Mouse (Mus musculus): Measurements from ENCODE around the gene Rap1gap. TPM values are rescaled to one million over a fixed set of nuclear protein-coding genes. Genes with fewer than 3 reads are reported as not detected.

Rap1gap gene
- polyA plus RNA-seq, 1 experiment from 2014 or later = 1.2 TPM

DNA sequence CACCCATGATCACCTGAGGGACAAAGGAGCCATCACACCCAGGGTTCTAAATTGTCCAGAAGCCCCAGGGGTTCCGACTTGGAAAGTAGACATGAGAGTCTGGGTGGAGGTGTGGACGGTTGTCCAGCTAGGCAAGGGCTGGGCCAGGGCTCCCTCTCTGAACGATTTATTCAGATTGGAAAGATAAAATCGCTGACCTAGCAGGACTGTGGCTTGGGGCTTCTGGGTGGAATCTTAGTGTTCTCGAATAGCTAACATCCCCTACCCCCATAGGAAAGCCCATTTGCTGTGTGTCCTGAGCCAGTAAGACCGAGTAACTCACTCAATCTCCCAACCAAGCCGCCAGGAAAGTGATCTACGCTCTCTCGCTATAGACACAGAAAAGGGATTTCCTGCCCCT is 85.2 kb downstream of the Rap1gap start:
- H3K27me3 ChIP-seq = peaks cover 18% of the 10 kb centered on the region; the same call in 1 of the 2 replicates
- 56% methylated on average over 9 of the region's 9 CpGs for WGBS (ENCODE audit: insufficient replicate concordance)
- no peaks in the 10 kb centered on the region for H3K36me3 ChIP-seq
- H3K27ac ChIP-seq = peak overlapping the region; percentile 100
- H3K9ac ChIP-seq = peak overlapping the region; percentile 80; the same call in 1 of the 2 replicates
- peaks cover 78% of the 10 kb centered on the region for H3K4me1 ChIP-seq (replicated peaks)
- no peak for ATAC-seq (ENCODE audit: low read depth)
- DNase-seq = no peak
- H3K9me3 ChIP-seq (replicated peaks) = no peaks in the 10 kb centered on the region
- H3K4me2 ChIP-seq = no peak overlapping the region
- H3K4me3 ChIP-seq (replicated peaks) = no peak overlapping the region

- H3K27ac ChIP-seq = peak overlapping the region; percentile 100
- WGBS (ENCODE audit: insufficient replicate concordance) = 72% methylated on average over 9 of the region's 9 CpGs
- H3K9ac ChIP-seq = peak overlapping the region; percentile 80; the same call in 1 of the 2 replicates
- peaks cover 20% of the 10 kb centered on the region for H3K27me3 ChIP-seq
- no peak overlapping the region for H3K4me2 ChIP-seq
- H3K4me1 ChIP-seq (replicated peaks) = peaks cover 78% of the 10 kb centered on the region
- H3K36me3 ChIP-seq = no peaks in the 10 kb centered on the region
- DNase-seq = no peak
- no peak overlapping the region for H3K4me3 ChIP-seq (replicated peaks)
- no peaks in the 10 kb centered on the region for H3K9me3 ChIP-seq (replicated peaks)
- ATAC-seq (ENCODE audit: low read depth) = no peak
Measured at GRCm38 (mm10) chr4:137750121-137750520, 85.6 kb downstream of the Rap1gap start.

DNA sequence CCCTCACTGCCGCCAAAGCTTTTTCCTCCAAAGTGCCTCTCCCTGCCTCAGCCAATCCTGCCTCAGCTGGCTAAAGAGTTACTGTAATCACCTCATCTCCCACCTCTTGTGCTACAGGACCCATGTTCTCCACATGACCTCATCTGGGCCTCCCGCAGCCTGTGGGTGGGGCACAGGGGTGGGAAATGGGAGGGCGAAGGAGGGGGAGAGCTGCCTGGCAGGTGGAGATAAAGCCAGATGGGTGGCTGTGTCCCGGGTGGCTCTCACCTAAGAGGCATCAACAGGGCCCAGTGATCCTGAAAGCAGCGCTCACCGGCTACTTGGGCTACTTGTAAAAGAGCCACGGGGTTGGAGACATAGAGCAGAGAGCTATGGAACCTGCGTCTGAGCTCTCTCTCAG is 86.8 kb downstream of the Rap1gap start:
- Histone ChIP-seq H3K4me3 (replicated peaks) (peak overlapping the region; percentile 51), H3K27me3 (peaks cover 22% of the 10 kb centered on the region), H3K9ac (peak overlapping the region; percentile 80), H3K4me2 (peak overlapping the region; percentile 63), H3K9me3 (replicated peaks) (no peaks in the 10 kb centered on the region), H3K36me3 (no peaks in the 10 kb centered on the region), H3K4me1 (replicated peaks) (peaks cover 78% of the 10 kb centered on the region), H3K27ac (peak overlapping the region; percentile 100)
- peak; percentile 94 for DNase-seq
- WGBS (ENCODE audit: insufficient replicate concordance) = 22% methylated on average over 8 of the region's 8 CpGs
- ATAC-seq (ENCODE audit: low read depth) = peak; percentile 96

DNA sequence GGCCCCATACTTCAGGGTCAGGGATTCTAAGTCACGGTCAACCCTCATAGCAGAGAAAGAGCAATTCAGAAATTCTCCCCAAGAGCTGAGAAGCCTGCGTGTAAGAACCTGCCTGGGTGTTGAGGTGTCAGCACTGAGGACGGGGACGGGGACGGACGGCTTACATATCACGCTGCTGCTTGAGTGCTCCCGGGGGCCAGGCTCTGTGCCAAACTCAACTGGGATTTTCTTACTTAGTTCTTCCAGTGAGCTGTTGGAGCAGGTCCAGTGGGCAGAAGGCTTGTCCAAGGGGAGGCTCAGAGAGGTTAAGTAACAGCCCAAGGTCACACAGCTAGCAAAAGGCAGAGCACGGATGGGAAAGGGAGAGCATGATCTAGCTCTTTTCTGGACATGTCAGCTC is 87.2 kb downstream of the Rap1gap start:
- Histone ChIP-seq H3K9me3 (replicated peaks) (no peaks in the 10 kb centered on the region), H3K27me3 (peaks cover 21% of the 10 kb centered on the region), H3K9ac (peak overlapping the region; percentile 80), H3K36me3 (no peaks in the 10 kb centered on the region), H3K4me3 (replicated peaks) (peak overlapping the region; percentile 51), H3K27ac (peak overlapping the region; percentile 100), H3K4me1 (replicated peaks) (peaks cover 77% of the 10 kb centered on the region), H3K4me2 (peak overlapping the region; percentile 63)
- 37% methylated on average over 9 of the region's 9 CpGs for WGBS (ENCODE audit: insufficient replicate concordance)
- DNase-seq = no peak
- peak; percentile 65 for ATAC-seq (ENCODE audit: low read depth)

GRCm38 (mm10) chr4:137752471-137752870 is 87.9 kb downstream of the Rap1gap start:
- Histone ChIP-seq H3K4me1 (replicated peaks) (peaks cover 69% of the 10 kb centered on the region), H3K4me2 (peak overlapping the region; percentile 63), H3K27me3 (peaks cover 18% of the 10 kb centered on the region), H3K4me3 (replicated peaks) (peak overlapping the region; percentile 51), H3K36me3 (no peaks in the 10 kb centered on the region), H3K9me3 (replicated peaks) (no peaks in the 10 kb centered on the region), H3K27ac (peak overlapping the region; percentile 100), H3K9ac (peak overlapping the region; percentile 80)
- DNase-seq (peak; percentile 64), ATAC-seq (ENCODE audit: low read depth) (peak; percentile 44)
- WGBS (ENCODE audit: insufficient replicate concordance) = 47% methylated on average over 15 of the region's 15 CpGs

DNA sequence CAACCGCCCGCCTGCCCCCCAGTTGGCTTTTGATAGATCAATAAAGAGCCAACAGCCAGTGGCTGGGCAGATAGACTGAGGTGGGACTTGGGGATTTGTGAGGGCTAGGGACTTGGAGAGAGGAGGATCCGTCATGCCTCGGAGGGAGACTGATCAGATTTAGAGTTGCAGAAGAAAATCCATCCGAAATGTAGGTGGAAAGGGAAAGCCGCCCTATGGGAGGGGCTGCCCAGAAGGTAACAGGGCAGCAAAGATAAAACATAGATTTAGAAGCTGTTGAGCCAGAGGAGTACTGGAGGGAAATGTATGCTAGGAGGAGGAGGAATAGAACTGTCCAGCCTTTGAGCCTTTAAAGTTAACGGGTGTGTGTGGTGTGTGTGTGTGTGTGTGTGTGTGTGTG is 88.7 kb downstream of the Rap1gap start:
- H3K36me3 ChIP-seq = no peaks in the 10 kb centered on the region
- peaks cover 64% of the 10 kb centered on the region for H3K4me1 ChIP-seq (replicated peaks)
- H3K9me3 ChIP-seq (replicated peaks) = no peaks in the 10 kb centered on the region
- 26% methylated on average over 7 of the region's 7 CpGs for WGBS (ENCODE audit: insufficient replicate concordance)
- H3K4me2 ChIP-seq = peak overlapping the region; percentile 63
- peak overlapping the region; percentile 51; the same call in 1 of the 2 replicates for H3K4me3 ChIP-seq (replicated peaks)
- peak overlapping the region; percentile 80 for H3K9ac ChIP-seq
- ATAC-seq (ENCODE audit: low read depth) = no peak
- H3K27me3 ChIP-seq = peaks cover 21% of the 10 kb centered on the region
- H3K27ac ChIP-seq = peak overlapping the region; percentile 100
- DNase-seq = peak; percentile 46

DNA sequence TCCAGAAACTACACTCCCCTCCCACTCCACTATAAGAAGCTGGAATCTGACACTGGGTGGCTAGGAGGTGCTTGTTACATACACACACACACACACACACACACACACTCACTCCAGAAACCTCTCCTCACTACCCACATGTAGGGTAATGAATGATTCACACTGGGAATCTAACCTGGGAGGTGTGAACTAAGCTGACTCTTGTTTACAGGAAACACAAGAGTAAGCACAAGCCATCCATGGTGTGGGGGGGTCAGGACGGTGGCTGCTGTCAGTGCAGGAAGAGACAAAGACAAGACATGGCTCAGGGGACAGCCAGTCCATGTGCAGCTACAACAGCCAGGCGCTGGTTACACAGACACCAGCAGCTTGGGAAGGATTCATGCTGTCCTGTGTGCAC is 89.9 kb downstream of the Rap1gap start:
- Histone ChIP-seq H3K4me2 (no peak overlapping the region), H3K36me3 (no peaks in the 10 kb centered on the region), H3K27ac (peak overlapping the region; percentile 100; the same call in 1 of the 2 replicates), H3K9me3 (replicated peaks) (no peaks in the 10 kb centered on the region), H3K27me3 (peaks cover 24% of the 10 kb centered on the region), H3K9ac (peak overlapping the region; percentile 26), H3K4me1 (replicated peaks) (peaks cover 51% of the 10 kb centered on the region), H3K4me3 (replicated peaks) (no peak overlapping the region)
- ATAC-seq (ENCODE audit: low read depth) (no peak), DNase-seq (no peak)
- 53% methylated on average over 1 of the region's 2 CpGs for WGBS (ENCODE audit: insufficient replicate concordance)

DNA sequence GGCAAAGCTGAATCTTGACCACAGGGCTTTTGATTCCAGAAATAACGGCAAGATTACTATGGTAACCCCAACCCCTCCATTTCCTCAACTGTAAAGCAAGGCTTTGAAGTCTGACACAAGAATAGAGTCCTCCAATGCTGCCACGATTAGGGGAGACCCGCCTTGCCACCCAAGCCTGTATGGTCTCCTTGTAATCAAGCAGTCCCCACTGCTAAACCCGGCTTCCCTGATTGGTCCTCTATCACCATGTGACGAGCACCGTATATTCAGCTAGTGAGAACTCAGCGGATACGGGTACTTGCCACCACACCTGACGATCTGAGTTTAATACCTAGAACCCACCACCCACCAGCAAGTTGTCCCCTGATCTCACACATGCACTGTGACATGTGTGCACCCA is 98.4 kb downstream of the Rap1gap start:
- DNase-seq (no peak), ATAC-seq (ENCODE audit: low read depth) (no peak)
- no peaks in the 10 kb centered on the region for H3K9me3 ChIP-seq (replicated peaks)
- no peak overlapping the region for H3K4me2 ChIP-seq
- no peak overlapping the region for H3K9ac ChIP-seq
- no peak overlapping the region for H3K4me3 ChIP-seq (replicated peaks)
- 70% methylated on average over 9 of the region's 9 CpGs for WGBS (ENCODE audit: insufficient replicate concordance)
- H3K4me1 ChIP-seq (replicated peaks) = peaks cover 18% of the 10 kb centered on the region
- no peaks in the 10 kb centered on the region for H3K36me3 ChIP-seq
- H3K27me3 ChIP-seq = peaks cover 16% of the 10 kb centered on the region; the same call in 1 of the 2 replicates
- no peak overlapping the region for H3K27ac ChIP-seq

GRCm38 (mm10) chr4:137763920-137764495 is 99.5 kb downstream of the Rap1gap start:
- Histone ChIP-seq H3K4me3 (replicated peaks) (no peak overlapping the region), H3K27ac (no peak overlapping the region), H3K9ac (no peak overlapping the region), H3K9me3 (replicated peaks) (no peaks in the 10 kb centered on the region), H3K36me3 (no peaks in the 10 kb centered on the region), H3K27me3 (peaks cover 17% of the 10 kb centered on the region), H3K4me1 (replicated peaks) (peaks cover 18% of the 10 kb centered on the region), H3K4me2 (no peak overlapping the region)
- 49% methylated on average over 8 of the region's 8 CpGs for WGBS (ENCODE audit: insufficient replicate concordance)
- no peak for ATAC-seq (ENCODE audit: low read depth)
- DNase-seq = no peak

DNA sequence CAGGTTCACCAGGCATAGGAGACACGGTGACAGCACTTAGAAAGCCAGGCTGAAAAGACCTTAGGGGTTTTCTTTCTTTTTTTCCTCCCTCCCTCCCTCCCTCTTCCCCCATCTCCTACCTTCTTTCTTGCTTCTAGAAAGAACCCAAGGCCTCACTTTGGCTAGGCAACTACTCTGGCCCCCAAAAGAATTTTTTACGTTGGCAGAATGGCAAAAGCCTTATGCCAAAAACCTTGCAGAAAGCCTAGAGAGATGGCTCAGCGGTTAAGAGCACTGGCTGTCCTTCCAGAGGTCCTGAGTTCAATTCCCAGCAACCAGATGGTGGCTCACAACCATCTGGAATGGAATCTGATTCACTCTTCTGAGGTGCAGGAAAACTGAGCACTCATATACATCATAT is 100.1 kb downstream of the Rap1gap start:
- H3K9me3 ChIP-seq (replicated peaks) = no peaks in the 10 kb centered on the region
- no peak overlapping the region for H3K4me2 ChIP-seq
- 69% methylated on average over 3 of the region's 3 CpGs for WGBS (ENCODE audit: insufficient replicate concordance)
- H3K27me3 ChIP-seq = peaks cover 20% of the 10 kb centered on the region
- no peak overlapping the region for H3K9ac ChIP-seq
- H3K4me3 ChIP-seq (replicated peaks) = no peak overlapping the region
- ATAC-seq (ENCODE audit: low read depth) (no peak), DNase-seq (no peak)
- peaks cover 18% of the 10 kb centered on the region for H3K4me1 ChIP-seq (replicated peaks)
- no peak overlapping the region for H3K27ac ChIP-seq
- no peaks in the 10 kb centered on the region for H3K36me3 ChIP-seq

GRCm38 (mm10) chr4:137765554-137765971 is 101.0 kb downstream of the Rap1gap start:
- Histone ChIP-seq H3K9me3 (replicated peaks) (no peaks in the 10 kb centered on the region), H3K4me1 (replicated peaks) (peaks cover 18% of the 10 kb centered on the region), H3K9ac (no peak overlapping the region; the same call in 1 of the 2 replicates), H3K27me3 (peaks cover 29% of the 10 kb centered on the region), H3K4me2 (no peak overlapping the region), H3K27ac (no peak overlapping the region), H3K36me3 (no peaks in the 10 kb centered on the region), H3K4me3 (replicated peaks) (no peak overlapping the region)
- ATAC-seq (ENCODE audit: low read depth) (no peak), DNase-seq (no peak)
- WGBS (ENCODE audit: insufficient replicate concordance) = 61% methylated on average over 7 of the region's 7 CpGs

GRCm38 (mm10) chr4:137766365-137766764 is 101.8 kb downstream of the Rap1gap start:
- Histone ChIP-seq H3K27ac (no peak overlapping the region), H3K9ac (no peak overlapping the region), H3K27me3 (peaks cover 35% of the 10 kb centered on the region), H3K4me2 (no peak overlapping the region), H3K36me3 (no peaks in the 10 kb centered on the region), H3K4me1 (replicated peaks) (peaks cover 18% of the 10 kb centered on the region), H3K9me3 (replicated peaks) (no peaks in the 10 kb centered on the region), H3K4me3 (replicated peaks) (no peak overlapping the region)
- 29% methylated on average over 5 of the region's 5 CpGs for WGBS (ENCODE audit: insufficient replicate concordance)
- DNase-seq (no peak), ATAC-seq (ENCODE audit: low read depth) (no peak)

Measured in liver, embryonic 13.5 days (tissue).